Mouse (Mus musculus): Measurements from ENCODE around the gene Ly6g6e. TPM values are rescaled to one million over a fixed set of nuclear protein-coding genes. Genes with fewer than 3 reads are reported as not detected.

Ly6g6e gene
- total and polyA plus RNA-seq, 3 experiments = 0.23 TPM; not detected in 2

DNA sequence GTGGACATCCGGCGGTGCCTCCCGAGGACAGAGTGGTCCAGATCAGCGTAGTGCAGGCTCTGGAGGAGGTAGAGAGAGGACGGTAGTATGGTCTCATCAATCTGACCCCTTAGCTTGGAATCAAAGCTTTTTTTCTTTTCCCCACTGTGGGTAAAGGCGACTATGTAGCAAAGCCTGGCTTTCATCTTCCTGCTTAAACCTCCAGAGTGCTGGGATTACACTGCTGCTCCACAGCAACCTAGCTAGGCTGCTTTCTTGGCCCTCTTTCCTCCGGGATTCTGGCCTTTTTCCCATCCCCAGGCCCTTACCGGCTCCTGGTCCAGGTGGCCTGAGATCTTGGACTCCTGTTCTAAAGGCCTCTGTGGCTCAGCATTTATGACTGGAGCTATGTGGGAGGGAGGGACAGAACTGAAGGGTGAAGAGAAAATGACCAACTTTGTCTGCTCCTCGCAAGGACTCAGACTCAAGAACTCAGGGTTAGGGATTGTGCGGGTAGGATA, 12.3 kb upstream of the Ly6g6e start:
- no peaks in the 10 kb centered on the region for H3K27me3 ChIP-seq (ENCODE audit: control insufficient read depth in 1 of 2, insufficient read depth in 2 of 2, low read length in 2 of 2)
- no peaks in the 10 kb centered on the region for H3K9me3 ChIP-seq (replicated peaks; ENCODE audit: insufficient read depth, low read length)
- H3K4me1 ChIP-seq (ENCODE audit: control insufficient read depth in 1 of 2, insufficient read depth in 2 of 2, low read length in 2 of 2) = peaks cover 0 to 9% of the 10 kb centered on the region in 2 experiments; a peak in 3 of 4 replicates
- H3K9ac ChIP-seq (ENCODE audit: control insufficient read depth, low read depth, low read length, poor library complexity, severe bottlenecking) = no peak overlapping the region
- no peak for DNase-seq (ENCODE audit: low read depth, low spot score)
- TF ChIP-seq MYB (IDR thresholded peaks at IDR 0.05; ENCODE audit: low read depth, low read length) (no peak), RAD21 (IDR thresholded peaks at IDR 0.05; ENCODE audit: low read depth, low read length) (no peak), RCOR1 (IDR thresholded peaks at IDR 0.05; ENCODE audit: low read depth, low read length) (no peak), NELFE (IDR thresholded peaks at IDR 0.05; ENCODE audit: low read depth, low read length) (no peak), E2F4 (IDR thresholded peaks at IDR 0.05; ENCODE audit: borderline replicate concordance, low read depth, low read length) (no peak), USF1 (IDR thresholded peaks at IDR 0.05; ENCODE audit: low read depth, low read length) (no peak), MEF2A (IDR thresholded peaks at IDR 0.05; ENCODE audit: extremely low read depth, insufficient replicate concordance, low read depth, low read length, poor library complexity, severe bottlenecking) (no peak), CHD2 (IDR thresholded peaks at IDR 0.05; ENCODE audit: low read length) (no peak), CTCF (IDR thresholded peaks at IDR 0.05 in 2 of 3, conservative IDR thresholded peaks at IDR 0.05 in 1 of 3; ENCODE audit: control insufficient read depth in 1 of 3, insufficient read depth in 1 of 3, low read depth in 2 of 3, low read length in 3 of 3, poor library complexity in 1 of 3, severe bottlenecking in 1 of 3) (no peak), ZC3H11A (IDR thresholded peaks at IDR 0.05; ENCODE audit: low read depth, low read length) (no peak), MXI1 (IDR thresholded peaks at IDR 0.05; ENCODE audit: low read depth, low read length) (no peak), UBTF (IDR thresholded peaks at IDR 0.05; ENCODE audit: borderline replicate concordance, insufficient read depth, low read depth, low read length) (no peak), MAX (IDR thresholded peaks at IDR 0.05; ENCODE audit: low read length) (no peak), TCF12 (IDR thresholded peaks at IDR 0.05; ENCODE audit: low read depth, low read length) (no peak), POLR2AphosphoS2 (IDR thresholded peaks at IDR 0.05; ENCODE audit: low read length) (no peak), BHLHE40 (IDR thresholded peaks at IDR 0.05; ENCODE audit: borderline replicate concordance, low read depth, low read length) (no peak), POLR2AphosphoS5 (IDR thresholded peaks at IDR 0.05; ENCODE audit: borderline replicate concordance, low read depth, low read length) (no peak), EP300 (IDR thresholded peaks at IDR 0.05; ENCODE audit: low read depth in 1 of 2, low read length in 2 of 2) (no peak), NRF1 (IDR thresholded peaks at IDR 0.05; ENCODE audit: insufficient read depth, low read depth, low read length, poor library complexity, severe bottlenecking) (no peak)
- no peaks in the 10 kb centered on the region; a peak in 1 of 4 replicates for H3K36me3 ChIP-seq (ENCODE audit: control insufficient read depth in 1 of 2, insufficient read depth in 2 of 2, low read length in 2 of 2)
- no peak overlapping the region for H3K4me3 ChIP-seq (ENCODE audit: control insufficient read depth in 1 of 2, insufficient read depth in 1 of 2, low read depth in 2 of 2, low read length in 2 of 2)
- H3K27ac ChIP-seq (ENCODE audit: control insufficient read depth, low read depth, low read length) = no peak overlapping the region
- no peaks in the 10 kb centered on the region for H3K79me2 ChIP-seq (ENCODE audit: control insufficient read depth, insufficient read depth, low read length, poor library complexity)
